Mouse (Mus musculus) neural tube, embryonic 12.5 days (tissue): ENCODE results near the gene Tmem123. TPM values are rescaled to one million over a fixed set of nuclear protein-coding genes. Genes with fewer than 3 reads are reported as not detected.

Experiments
- ATAC-seq: fragments of 200-750 bp; cut with Nextera tagmentation; 2 replicates; pipeline ENCODE4 v1.8.0; 2017; ENCODE audit warnings: low read depth, mild to moderate bottlenecking, moderate TSS enrichment, moderate library complexity; ENCODE audit not compliant: low FRiP score
- H3K27ac ChIP-seq: fragments of 300-500 bp; sonication (generic); 2 replicates; pipeline ENCODE4 v1.5.1; 2016
- H3K27me3 ChIP-seq: fragments of 300-500 bp; sonication (generic); replicated peaks from 2 replicates; pipeline ENCODE4 v1.6.1; 2016; ENCODE audit warnings: mild to moderate bottlenecking
- H3K36me3 ChIP-seq: fragments of 300-500 bp; sonication (generic); 2 replicates; pipeline ENCODE4 v1.6.1; 2016; ENCODE audit warnings: mild to moderate bottlenecking
- H3K4me1 ChIP-seq: fragments of 300-500 bp; sonication (generic); 2 replicates; pipeline ENCODE4 v1.6.1; 2016
- H3K4me2 ChIP-seq: fragments of 300-500 bp; sonication (generic); replicated peaks from 2 replicates; pipeline ENCODE4 v1.6.1; 2016; ENCODE audit warnings: mild to moderate bottlenecking
- H3K4me3 ChIP-seq: fragments of 300-500 bp; sonication (generic); 2 replicates; pipeline ENCODE4 v1.5.1; 2016
- H3K9ac ChIP-seq: fragments of 300-500 bp; sonication (generic); 2 replicates; pipeline ENCODE4 v1.6.1; 2016; ENCODE audit warnings: mild to moderate bottlenecking
- H3K9me3 ChIP-seq: fragments of 300-500 bp; sonication (generic); 2 replicates; pipeline ENCODE4 v1.6.1; 2016; ENCODE audit warnings: mild to moderate bottlenecking
- WGBS: fragments of 180-500 bp; shearing (Covaris S2); methylation state at CpG from one replicate; pipeline ENCODE4 v1.1.7; 2016; 5-methylcytosine and 5-hydroxymethylcytosine counted together
- polyA plus RNA-seq: library from polyadenylated mRNA; unstranded; fragments of >200 nt; fragmentation: Nextera tagmentation; extraction: Ambion mirVana; gene quantifications from 2 replicates; pipeline ENCODE4 v1.2.1, GENCODE M21; 2016

Tmem123 gene
- polyA plus RNA-seq, 1 experiment from 2014 or later, result 70.4 TPM

DNA sequence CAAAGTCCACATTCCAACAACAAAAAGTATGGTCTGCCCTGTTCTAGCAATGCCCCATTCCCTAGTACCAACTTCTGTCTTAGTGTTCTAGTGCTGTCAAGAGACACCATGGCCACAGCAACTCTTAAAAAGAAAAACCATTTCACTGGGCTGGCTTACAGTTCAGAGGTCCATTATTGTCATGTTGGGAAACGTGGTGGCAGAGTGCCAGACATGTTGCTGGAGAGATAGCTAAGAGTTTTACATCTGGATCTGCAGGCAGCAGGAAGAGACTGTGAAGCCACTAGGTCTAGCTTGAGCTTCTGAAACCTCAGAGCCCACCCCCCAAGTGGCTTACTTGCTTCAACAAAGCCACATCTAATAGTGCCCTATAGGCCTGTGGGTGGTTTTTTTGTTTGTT lies 13.8 kb downstream of the Tmem123 start:
- H3K36me3 ChIP-seq, result peaks cover 12% of the 10 kb centered on the region

DNA sequence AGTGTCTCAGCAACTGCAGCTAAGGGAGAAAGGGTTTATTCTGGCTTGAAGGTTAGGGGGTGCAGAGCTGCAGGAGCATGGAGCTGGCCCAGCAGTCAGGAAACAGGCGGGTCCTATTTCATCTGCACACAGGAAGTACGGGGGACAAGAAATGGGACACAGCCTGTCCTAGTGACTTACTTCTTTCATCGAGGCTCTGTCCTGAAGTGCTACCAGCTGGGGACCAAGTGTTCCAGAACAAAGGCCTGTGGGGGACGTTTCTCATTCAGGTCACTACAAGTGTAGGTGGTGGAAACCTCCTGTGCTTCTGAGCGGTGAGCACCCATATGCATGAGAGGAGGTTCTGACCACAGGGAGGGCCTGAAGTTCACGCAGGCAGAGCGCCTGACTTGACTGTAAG lies 14.9 kb downstream of the Tmem123 start:
- no peak overlapping the region for H3K4me3 ChIP-seq

More for the DNA sequence above, 13.8 kb downstream of the Tmem123 start:
- Histone ChIP-seq H3K4me1 (no peaks in the 10 kb centered on the region), H3K27ac (no peak overlapping the region), H3K27me3 (no peaks in the 10 kb centered on the region), H3K4me3 (no peak overlapping the region), H3K9ac (no peak overlapping the region), H3K4me2 (no peak overlapping the region), H3K9me3 (no peaks in the 10 kb centered on the region)
- 87% methylated on average over 1 of the region's 1 CpGs for WGBS
- no peak for ATAC-seq

DNA sequence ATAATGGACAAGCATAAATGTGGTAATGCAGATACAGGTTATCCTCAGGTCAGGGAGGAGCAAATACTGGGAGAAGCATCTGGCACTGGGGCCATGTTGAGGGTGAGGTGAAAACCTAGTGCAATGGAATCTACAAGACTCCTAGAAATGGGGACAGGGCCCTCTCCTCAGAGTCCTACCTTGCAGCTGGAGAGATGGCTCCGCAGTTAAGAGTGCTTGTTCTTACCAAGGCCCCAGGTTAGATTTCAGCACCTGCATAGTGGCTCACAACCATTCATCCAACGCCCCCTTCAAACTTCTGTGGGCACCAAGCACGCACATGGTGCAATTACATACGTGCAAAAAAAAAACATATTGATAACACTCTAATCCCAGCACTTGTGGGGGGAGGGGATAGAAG lies 15.9 kb downstream of the Tmem123 start:
- H3K27ac ChIP-seq, result no peak overlapping the region
- H3K36me3 ChIP-seq, result peaks cover 7% of the 10 kb centered on the region
- no peaks in the 10 kb centered on the region for H3K9me3 ChIP-seq
- ATAC-seq, result no peak
- no peak overlapping the region for H3K4me3 ChIP-seq
- no peaks in the 10 kb centered on the region for H3K27me3 ChIP-seq
- H3K4me1 ChIP-seq, result no peaks in the 10 kb centered on the region; the same call in 1 of the 2 replicates
- H3K4me2 ChIP-seq, result no peak overlapping the region
- H3K9ac ChIP-seq, result no peak overlapping the region
- WGBS, result 99% methylated on average over 4 of the region's 4 CpGs

More for the DNA sequence above, 14.9 kb downstream of the Tmem123 start:
- H3K36me3 ChIP-seq, result peaks cover 8% of the 10 kb centered on the region
- H3K27me3 ChIP-seq, result no peaks in the 10 kb centered on the region
- WGBS, result 79% methylated on average over 7 of the region's 7 CpGs
- ATAC-seq, result no peak
- H3K9me3 ChIP-seq, result no peaks in the 10 kb centered on the region
- no peaks in the 10 kb centered on the region for H3K4me1 ChIP-seq
- H3K27ac ChIP-seq, result no peak overlapping the region
- no peak overlapping the region for H3K9ac ChIP-seq
- H3K4me2 ChIP-seq, result no peak overlapping the region

DNA sequence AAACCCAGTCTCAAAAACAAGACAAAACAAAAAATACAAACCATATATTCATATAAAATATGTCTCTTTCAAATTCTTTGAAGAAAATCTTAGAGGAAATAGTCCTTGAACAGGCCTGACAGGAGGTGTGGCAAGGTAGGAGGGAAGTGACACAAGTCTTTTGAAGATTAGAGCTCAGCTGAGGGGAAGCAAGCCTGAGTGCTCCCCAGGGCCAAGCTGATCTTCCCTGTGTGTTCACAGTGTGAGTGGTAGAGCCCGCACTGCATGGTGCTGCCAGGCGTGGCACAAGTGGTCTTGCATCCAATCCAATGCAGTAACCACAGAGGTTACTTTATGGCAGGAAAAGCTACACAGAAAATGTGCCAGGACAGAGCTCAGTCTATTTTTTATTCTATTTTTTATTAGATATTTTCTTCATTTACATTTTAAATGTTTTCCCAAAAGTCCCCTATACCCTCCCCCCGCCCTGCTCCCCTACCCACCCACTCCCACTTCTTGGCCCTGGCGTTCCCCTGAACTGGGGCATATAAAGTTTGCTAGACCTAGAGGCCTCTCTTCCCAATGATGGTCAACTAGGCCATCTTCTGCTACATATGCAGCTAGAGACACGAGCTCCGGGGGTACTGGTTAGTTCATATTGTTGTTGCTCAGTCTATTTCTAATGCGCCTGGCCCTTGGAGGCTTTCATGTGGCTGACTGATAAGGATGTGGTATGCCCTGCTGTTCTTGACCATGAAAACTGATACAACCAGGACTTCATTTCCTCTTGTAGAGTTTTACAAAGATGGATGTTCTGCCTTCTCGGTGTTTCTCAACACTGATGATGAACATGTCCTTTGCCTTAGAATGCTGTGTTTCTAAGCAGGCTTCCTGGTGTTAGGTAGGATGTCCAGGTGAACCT lies 16.7 kb downstream of the Tmem123 start:
- H3K4me1 ChIP-seq, result no peaks in the 10 kb centered on the region; the same call in 1 of the 2 replicates
- H3K27me3 ChIP-seq, result no peaks in the 10 kb centered on the region
- H3K9me3 ChIP-seq, result no peaks in the 10 kb centered on the region
- no peak overlapping the region for H3K4me3 ChIP-seq
- WGBS, result 93% methylated on average over 8 of the region's 8 CpGs
- no peak overlapping the region for H3K4me2 ChIP-seq
- no peak overlapping the region for H3K27ac ChIP-seq
- no peak for ATAC-seq
- H3K9ac ChIP-seq, result no peak overlapping the region
- H3K36me3 ChIP-seq, result peaks cover 9% of the 10 kb centered on the region

DNA sequence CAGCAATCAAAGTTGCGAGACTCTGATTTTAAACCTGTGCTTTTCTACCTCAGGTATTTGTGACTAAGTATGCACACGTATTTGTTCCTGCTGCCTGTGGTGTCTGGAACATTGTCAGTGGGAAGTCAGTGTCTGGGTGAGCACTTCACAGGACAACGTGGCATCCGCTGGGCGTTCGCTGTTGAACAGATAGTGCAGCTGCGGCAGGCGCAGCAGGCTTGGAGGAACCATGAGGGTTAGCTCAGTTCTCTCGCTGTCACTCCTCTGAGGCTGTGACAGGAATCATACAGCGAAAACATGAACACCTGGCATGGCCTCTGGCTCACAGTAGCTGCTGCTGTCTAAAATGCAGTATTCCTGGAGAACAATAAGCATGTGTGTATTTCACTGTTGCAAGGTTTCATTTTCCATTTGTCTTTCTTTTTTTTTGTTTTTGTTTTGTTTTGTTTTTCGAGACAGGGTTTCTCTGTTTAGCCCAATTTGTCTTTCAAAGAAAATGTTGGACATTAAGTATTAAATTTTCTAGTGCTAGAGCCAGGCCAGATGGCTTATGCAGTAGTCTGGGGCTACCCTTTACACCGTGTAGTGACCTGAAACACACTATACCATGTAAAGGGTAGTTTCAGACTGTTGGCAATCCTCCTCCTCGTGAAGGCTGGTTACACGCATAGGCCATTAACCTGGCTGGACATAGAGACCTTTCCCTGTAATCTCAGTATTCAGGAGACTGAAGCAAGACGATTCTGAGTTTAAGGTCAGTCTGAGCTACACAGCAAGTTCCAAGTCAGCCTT lies 20.2 kb downstream of the Tmem123 start:
- no peaks in the 10 kb centered on the region for H3K27me3 ChIP-seq
- H3K4me3 ChIP-seq, result no peak overlapping the region
- 85% methylated on average over 15 of the region's 15 CpGs for WGBS
- no peak for ATAC-seq
- no peak overlapping the region for H3K4me2 ChIP-seq
- H3K36me3 ChIP-seq, result peaks cover 10% of the 10 kb centered on the region
- no peak overlapping the region for H3K27ac ChIP-seq
- no peaks in the 10 kb centered on the region; the same call in 1 of the 2 replicates for H3K4me1 ChIP-seq
- no peak overlapping the region for H3K9ac ChIP-seq
- H3K9me3 ChIP-seq, result no peaks in the 10 kb centered on the region

DNA sequence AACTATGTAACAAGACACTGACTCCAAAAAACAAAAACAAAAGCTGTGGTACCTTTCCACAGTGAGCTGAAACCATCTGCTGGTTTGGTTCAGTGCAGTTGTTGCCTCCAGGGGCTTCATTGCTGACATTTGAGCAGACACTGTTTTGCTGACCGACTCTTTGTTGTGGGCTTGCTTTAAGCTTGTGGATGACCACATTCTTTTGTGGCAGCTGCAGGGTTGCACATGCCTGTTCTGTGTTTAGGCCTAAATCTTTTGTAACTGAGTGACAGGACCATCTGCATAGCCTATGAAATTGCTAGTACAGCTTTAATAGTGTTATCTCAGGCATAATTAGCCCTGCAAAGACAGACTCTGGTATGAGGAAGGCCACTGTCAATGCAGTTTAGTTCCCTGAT lies 20.8 kb downstream of the Tmem123 start:
- H3K9ac ChIP-seq, result no peak overlapping the region
- H3K4me2 ChIP-seq, result no peak overlapping the region
- no peak for ATAC-seq
- H3K36me3 ChIP-seq, result peaks cover 6% of the 10 kb centered on the region
- H3K4me3 ChIP-seq, result no peak overlapping the region
- H3K9me3 ChIP-seq, result no peaks in the 10 kb centered on the region
- H3K27me3 ChIP-seq, result no peaks in the 10 kb centered on the region
- no peaks in the 10 kb centered on the region; the same call in 1 of the 2 replicates for H3K4me1 ChIP-seq
- WGBS, result 53% methylated on average over 1 of the region's 1 CpGs
- H3K27ac ChIP-seq, result no peak overlapping the region

DNA sequence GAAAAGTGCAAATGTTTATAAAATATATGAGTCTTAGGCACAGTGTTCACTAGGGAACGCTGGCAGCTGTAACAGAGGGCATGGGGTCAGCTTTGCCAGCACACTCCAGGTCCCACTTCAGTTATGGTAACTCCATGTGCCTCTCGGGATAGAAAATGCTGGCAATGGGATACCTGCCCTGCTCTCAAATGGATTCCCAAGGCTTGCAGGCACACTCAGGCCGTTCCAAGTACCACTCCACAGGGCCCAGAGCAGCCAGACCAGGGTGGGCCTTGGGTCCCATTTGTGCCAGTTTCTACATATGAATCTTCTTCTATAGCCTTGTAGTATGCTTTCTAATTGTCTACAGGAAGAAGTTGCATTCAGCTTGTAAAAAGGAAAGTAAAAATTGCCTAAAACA lies 21.6 kb downstream of the Tmem123 start:
- no peak overlapping the region for H3K4me3 ChIP-seq
- WGBS, result 88% methylated on average over 3 of the region's 3 CpGs
- no peak overlapping the region for H3K9ac ChIP-seq
- no peak for ATAC-seq
- no peak overlapping the region for H3K4me2 ChIP-seq
- no peaks in the 10 kb centered on the region for H3K27me3 ChIP-seq
- no peak overlapping the region for H3K27ac ChIP-seq
- H3K4me1 ChIP-seq, result no peaks in the 10 kb centered on the region; the same call in 1 of the 2 replicates
- H3K36me3 ChIP-seq, result peaks cover 6% of the 10 kb centered on the region
- H3K9me3 ChIP-seq, result no peaks in the 10 kb centered on the region

DNA sequence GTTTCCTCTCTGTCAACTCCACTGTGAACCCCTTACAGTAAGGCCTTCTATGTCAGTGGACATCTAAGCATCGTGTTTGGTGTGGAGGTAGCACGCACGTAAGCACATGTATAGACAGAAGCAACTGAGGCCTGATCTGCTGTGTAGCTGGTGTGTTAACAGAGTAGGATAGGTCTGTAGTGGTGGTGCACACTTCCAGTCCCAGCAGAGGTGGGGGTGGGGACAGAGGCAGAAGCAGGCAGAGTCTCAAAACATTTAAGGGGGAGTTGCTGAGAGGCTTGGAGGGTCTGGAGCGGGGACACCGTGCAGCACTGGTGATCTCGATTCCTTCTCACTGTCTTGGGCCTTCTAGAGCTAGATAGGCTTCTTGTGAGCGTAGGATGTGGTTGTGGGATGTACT lies 22.2 kb downstream of the Tmem123 start:
- Histone ChIP-seq H3K9ac (no peak overlapping the region), H3K27me3 (no peaks in the 10 kb centered on the region), H3K4me2 (no peak overlapping the region), H3K4me3 (no peak overlapping the region), H3K4me1 (no peaks in the 10 kb centered on the region; the same call in 1 of the 2 replicates), H3K9me3 (no peaks in the 10 kb centered on the region), H3K27ac (no peak overlapping the region), H3K36me3 (peaks cover 9% of the 10 kb centered on the region)
- 96% methylated on average over 7 of the region's 7 CpGs for WGBS
- ATAC-seq, result no peak

DNA sequence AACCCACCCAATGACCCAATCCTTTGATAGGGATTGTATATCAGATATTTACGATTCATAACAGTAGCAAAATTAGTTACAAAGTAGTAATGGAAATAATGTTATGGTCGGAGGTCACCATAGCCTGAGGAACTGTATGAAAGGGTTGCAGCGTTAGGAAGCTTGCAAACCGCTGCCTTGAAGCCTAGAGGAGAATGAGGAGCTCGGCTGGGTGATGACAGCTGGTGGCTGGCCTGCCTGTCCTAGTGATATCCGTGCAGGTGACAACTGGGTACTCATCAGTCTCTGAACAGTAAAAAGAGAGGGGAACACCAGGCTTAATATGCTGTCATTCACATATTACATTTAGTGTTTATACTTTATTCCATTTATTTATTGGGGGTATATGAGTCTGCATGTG lies 24.6 kb downstream of the Tmem123 start:
- Histone ChIP-seq H3K4me2 (no peak overlapping the region), H3K9ac (no peak overlapping the region), H3K36me3 (peaks cover 11% of the 10 kb centered on the region), H3K9me3 (no peaks in the 10 kb centered on the region), H3K27me3 (no peaks in the 10 kb centered on the region), H3K27ac (no peak overlapping the region), H3K4me1 (no peaks in the 10 kb centered on the region; the same call in 1 of the 2 replicates), H3K4me3 (no peak overlapping the region)
- WGBS, result 89% methylated on average over 6 of the region's 6 CpGs
- ATAC-seq, result no peak

DNA sequence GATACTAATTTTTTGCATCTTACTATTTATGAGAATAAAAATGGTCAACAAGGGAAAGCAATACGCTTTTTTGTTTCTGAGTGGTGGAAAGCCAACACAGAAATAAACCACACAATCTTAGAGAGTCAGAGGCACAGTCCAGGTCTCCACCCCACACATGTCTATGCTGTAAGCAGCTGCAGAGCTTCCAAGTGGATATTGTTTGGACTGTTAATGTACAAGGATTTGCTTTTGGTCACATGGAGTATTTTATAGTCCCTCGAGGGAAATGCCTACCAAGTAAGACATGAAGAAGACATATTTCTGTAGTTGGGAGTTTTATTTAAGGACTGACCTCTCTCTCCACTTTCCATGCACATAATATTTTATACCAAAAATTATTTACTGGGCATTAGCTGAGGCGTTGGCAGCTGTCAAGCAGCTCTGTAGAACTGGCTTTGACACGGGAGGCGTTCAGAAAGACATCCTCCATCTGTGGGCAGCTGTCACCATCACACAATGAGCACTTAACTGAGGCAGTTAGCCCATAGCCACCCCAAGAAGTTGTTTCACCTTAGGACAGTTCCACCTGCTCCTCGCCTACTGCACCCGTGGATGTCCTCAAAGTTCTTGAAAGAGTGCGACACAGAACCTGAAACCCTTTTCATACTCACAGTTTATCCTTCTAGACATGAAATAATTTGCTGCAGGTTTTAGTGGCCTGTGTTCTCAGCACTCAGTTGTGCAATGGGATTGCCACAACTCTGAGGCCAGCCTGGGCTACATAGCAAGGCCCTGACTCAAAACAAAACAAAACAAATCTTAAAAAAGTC lies 26.1 kb downstream of the Tmem123 start:
- no peak overlapping the region for H3K4me3 ChIP-seq
- 91% methylated on average over 8 of the region's 8 CpGs for WGBS
- no peak overlapping the region for H3K27ac ChIP-seq
- H3K27me3 ChIP-seq, result no peaks in the 10 kb centered on the region
- no peak for ATAC-seq
- H3K9me3 ChIP-seq, result no peaks in the 10 kb centered on the region
- H3K4me2 ChIP-seq, result no peak overlapping the region
- H3K9ac ChIP-seq, result no peak overlapping the region
- H3K36me3 ChIP-seq, result peaks cover 17% of the 10 kb centered on the region
- no peaks in the 10 kb centered on the region for H3K4me1 ChIP-seq

DNA sequence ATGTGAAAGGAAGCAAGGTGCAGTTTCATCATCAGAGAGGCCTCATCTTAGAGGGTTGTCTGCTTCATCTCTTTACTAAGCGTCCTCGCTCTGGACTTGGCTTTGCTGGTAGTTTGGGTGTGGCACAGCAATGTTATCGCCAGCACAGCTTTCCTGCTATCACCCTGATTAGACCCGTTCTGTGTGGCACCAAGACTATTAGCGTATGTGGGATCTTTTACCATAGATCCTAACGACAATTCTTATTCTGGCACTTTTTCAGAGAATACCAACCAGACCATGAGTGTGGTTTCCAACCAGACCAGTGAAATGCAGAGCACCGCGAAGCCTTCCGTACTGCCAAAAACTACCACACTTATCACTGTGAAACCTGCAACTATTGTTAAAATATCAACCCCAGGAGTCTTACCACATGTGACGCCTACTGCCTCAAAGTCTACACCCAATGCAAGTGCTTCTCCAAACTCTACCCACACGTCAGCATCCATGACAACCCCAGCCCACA lies 26.8 kb downstream of the Tmem123 start:
- no peak overlapping the region for H3K27ac ChIP-seq
- H3K36me3 ChIP-seq, result peaks cover 14% of the 10 kb centered on the region
- H3K4me2 ChIP-seq, result no peak overlapping the region
- no peak overlapping the region for H3K9ac ChIP-seq
- H3K9me3 ChIP-seq, result no peaks in the 10 kb centered on the region
- WGBS, result 94% methylated on average over 11 of the region's 11 CpGs
- no peak overlapping the region for H3K4me3 ChIP-seq
- no peak for ATAC-seq
- H3K27me3 ChIP-seq, result no peaks in the 10 kb centered on the region
- H3K4me1 ChIP-seq, result no peaks in the 10 kb centered on the region
